Mouse (Mus musculus) forebrain, postnatal 0 days (tissue): Measurements from ENCODE around the gene Stx8. TPM values are rescaled to one million over a fixed set of nuclear protein-coding genes. Genes with fewer than 3 reads are reported as not detected.

Experiments
- ATAC-seq: fragments of 200-750 bp; cut with Nextera tagmentation; 2 replicates; pipeline ENCODE4 v1.8.0; 2017; ENCODE audit warnings: mild to moderate bottlenecking, moderate library complexity
- DNase-seq: peaks from one replicate; pipeline ENCODE4 v3.0.0-alpha.2; 2015
- H3K27ac ChIP-seq: fragments of 300-500 bp; sonication (generic); 2 replicates; pipeline ENCODE4 v1.5.1; 2014; ENCODE audit warnings: low read depth, mild to moderate bottlenecking, antibody characterized with exemption, low read length, moderate library complexity, mixed read lengths
- H3K27me3 ChIP-seq: fragments of 300-500 bp; sonication (generic); 2 replicates; pipeline ENCODE4 v1.6.1; 2014; ENCODE audit warnings: mild to moderate bottlenecking, low read length, mixed read lengths; ENCODE audit not compliant: insufficient read depth
- H3K36me3 ChIP-seq: fragments of 300-500 bp; sonication (generic); 2 replicates; pipeline ENCODE4 v1.6.1; 2014; ENCODE audit warnings: mild to moderate bottlenecking, moderate library complexity; ENCODE audit not compliant: insufficient read depth
- H3K4me1 ChIP-seq: fragments of 300-500 bp; sonication (generic); 2 replicates; pipeline ENCODE4 v1.6.1; 2014; ENCODE audit warnings: antibody characterized with exemption; ENCODE audit not compliant: insufficient read depth
- H3K4me2 ChIP-seq: fragments of 300-500 bp; sonication (generic); 2 replicates; pipeline ENCODE4 v1.6.1; 2014; ENCODE audit warnings: low read depth, mild to moderate bottlenecking, moderate library complexity
- H3K4me3 ChIP-seq: fragments of 300-500 bp; sonication (generic); 2 replicates; pipeline ENCODE4 v1.5.1; 2014; ENCODE audit warnings: low read depth, low read length, mixed read lengths
- H3K9ac ChIP-seq: fragments of 300-500 bp; sonication (generic); 2 replicates; pipeline ENCODE4 v1.6.1; 2014; ENCODE audit warnings: mild to moderate bottlenecking
- H3K9me3 ChIP-seq: fragments of 300-500 bp; sonication (generic); 2 replicates; pipeline ENCODE4 v1.6.1; 2016; ENCODE audit warnings: low read length
- CTCF ChIP-seq: sonication (generic); IDR thresholded peaks from 2 replicates; pipeline ENCODE4 v1.5.1; 2016; ENCODE audit warnings: antibody characterized with exemption, control low read depth, low read depth
- WGBS: fragments of 180-500 bp; shearing (Covaris S2); extraction: QIAGEN DNeasy Blood & Tissue Kit; methylation state at CpG from one replicate; pipeline ENCODE4 v1.1.7; 2014; 5-methylcytosine and 5-hydroxymethylcytosine counted together
- polyA plus RNA-seq: library from polyadenylated mRNA; unstranded; fragments of >200 nt; fragmentation: Nextera tagmentation; extraction: Ambion mirVana; gene quantifications from 2 replicates; pipeline ENCODE4 v1.2.1, GENCODE M21; 2015
- total RNA-seq: library from RNA; depleted of rRNA; stranded (reverse); fragments of >200 nt; gene quantifications from 2 replicates; pipeline ENCODE4 v1.2.3, GENCODE M21; 2014

Stx8 gene
- total and polyA plus RNA-seq, 2 experiments from 2014 or later, result 11.1 to 67.8 TPM

GRCm38 (mm10) chr11:68050725-68051124 is 84.7 kb downstream of the Stx8 start:
- no peak overlapping the region for H3K9ac ChIP-seq
- no peak for DNase-seq
- H3K36me3 ChIP-seq, result no peaks in the 10 kb centered on the region
- WGBS, result 34% methylated on average over 12 of the region's 12 CpGs
- TF ChIP-seq CTCF, result no peak
- no peak overlapping the region for H3K4me2 ChIP-seq
- H3K4me3 ChIP-seq, result no peak overlapping the region
- no peaks in the 10 kb centered on the region for H3K27me3 ChIP-seq
- no peak for ATAC-seq
- no peaks in the 10 kb centered on the region for H3K4me1 ChIP-seq
- no peak overlapping the region for H3K27ac ChIP-seq
- no peaks in the 10 kb centered on the region for H3K9me3 ChIP-seq

DNA sequence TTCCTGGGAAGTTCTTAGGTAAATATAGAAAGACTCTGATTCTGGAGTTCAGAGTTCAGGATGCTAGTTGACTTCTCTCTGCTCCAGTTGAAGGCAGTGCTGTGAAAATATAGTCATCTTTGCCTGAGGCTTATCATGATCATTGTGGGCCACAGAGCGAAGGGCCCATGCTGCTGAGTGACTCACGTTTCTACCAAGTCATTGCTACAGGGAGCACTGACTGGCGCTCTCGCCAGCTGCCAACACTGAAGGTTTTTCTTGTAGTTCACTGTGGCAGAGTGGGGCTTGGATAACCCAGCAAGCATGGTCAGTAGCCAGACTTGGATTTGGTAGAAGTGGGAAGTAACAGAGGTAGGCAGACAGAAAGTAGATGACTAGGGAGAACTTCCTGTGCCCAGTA is 85.3 kb downstream of the Stx8 start:
- no peaks in the 10 kb centered on the region for H3K4me1 ChIP-seq
- H3K27me3 ChIP-seq, result no peaks in the 10 kb centered on the region
- H3K36me3 ChIP-seq, result no peaks in the 10 kb centered on the region
- 93% methylated on average over 4 of the region's 4 CpGs for WGBS
- ATAC-seq, result no peak
- no peaks in the 10 kb centered on the region for H3K9me3 ChIP-seq
- no peak for TF ChIP-seq CTCF
- no peak overlapping the region for H3K4me2 ChIP-seq
- H3K4me3 ChIP-seq, result no peak overlapping the region
- DNase-seq, result no peak
- no peak overlapping the region for H3K9ac ChIP-seq
- no peak overlapping the region for H3K27ac ChIP-seq

- WGBS, result 76% methylated on average over 5 of the region's 5 CpGs
- TF ChIP-seq CTCF, result no peak
- Histone ChIP-seq H3K4me3 (no peak overlapping the region), H3K4me1 (no peaks in the 10 kb centered on the region), H3K36me3 (no peaks in the 10 kb centered on the region), H3K27ac (no peak overlapping the region), H3K4me2 (no peak overlapping the region), H3K9ac (no peak overlapping the region), H3K27me3 (no peaks in the 10 kb centered on the region), H3K9me3 (no peaks in the 10 kb centered on the region)
- DNase-seq, result no peak
- no peak for ATAC-seq
Measured at GRCm38 (mm10) chr11:68058466-68059201, 92.6 kb downstream of the Stx8 start.

DNA sequence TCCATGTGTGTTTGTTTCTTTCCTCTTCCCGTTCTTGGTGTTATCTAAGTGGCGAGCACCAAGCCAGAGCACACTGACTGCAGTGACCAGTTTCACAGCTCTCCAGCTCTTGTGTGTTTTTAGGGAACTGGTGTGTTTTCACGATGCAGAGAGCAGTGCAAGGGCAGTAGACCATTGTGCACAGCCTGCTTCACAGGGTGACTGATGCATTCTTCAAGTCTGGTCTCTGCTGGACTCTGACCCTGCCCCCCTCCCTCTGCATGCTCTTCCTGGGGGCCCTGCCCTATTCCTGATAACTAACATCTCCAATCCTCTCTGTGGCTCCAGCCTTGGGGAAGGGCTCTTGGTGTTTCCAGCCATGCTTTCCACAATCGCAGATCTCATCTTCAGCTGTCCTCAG is 94.7 kb downstream of the Stx8 start:
- Histone ChIP-seq H3K27ac (no peak overlapping the region), H3K27me3 (no peaks in the 10 kb centered on the region), H3K36me3 (no peaks in the 10 kb centered on the region), H3K4me3 (no peak overlapping the region), H3K9ac (no peak overlapping the region), H3K4me2 (no peak overlapping the region), H3K4me1 (no peaks in the 10 kb centered on the region), H3K9me3 (no peaks in the 10 kb centered on the region)
- WGBS, result 66% methylated on average over 4 of the region's 4 CpGs
- TF ChIP-seq CTCF, result no peak
- no peak for ATAC-seq
- DNase-seq, result no peak

DNA sequence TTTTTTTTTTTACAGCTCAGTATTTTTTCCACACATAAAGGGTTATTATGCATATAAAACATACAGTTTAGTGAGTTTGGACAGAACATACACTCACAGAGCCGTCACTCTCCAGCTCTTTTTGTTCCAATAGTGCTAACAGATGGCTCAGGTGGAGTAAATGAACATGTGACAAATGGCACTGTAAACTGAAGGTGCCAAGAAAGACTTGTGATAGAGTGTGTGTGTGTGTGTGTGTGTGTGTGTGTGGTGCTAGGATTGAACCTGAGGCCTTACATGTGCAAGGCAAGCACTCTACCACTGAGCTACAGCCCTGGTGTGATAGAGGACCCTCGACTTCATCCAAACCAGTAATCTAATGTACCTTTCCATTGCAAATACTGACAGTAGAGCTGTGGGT is 96.1 kb downstream of the Stx8 start:
- Histone ChIP-seq H3K4me1 (no peaks in the 10 kb centered on the region), H3K27ac (no peak overlapping the region), H3K27me3 (no peaks in the 10 kb centered on the region), H3K36me3 (no peaks in the 10 kb centered on the region), H3K9ac (no peak overlapping the region), H3K9me3 (no peaks in the 10 kb centered on the region), H3K4me2 (no peak overlapping the region), H3K4me3 (no peak overlapping the region)
- no peak for DNase-seq
- no peak for TF ChIP-seq CTCF
- 83% methylated on average over 2 of the region's 2 CpGs for WGBS
- no peak for ATAC-seq

DNA sequence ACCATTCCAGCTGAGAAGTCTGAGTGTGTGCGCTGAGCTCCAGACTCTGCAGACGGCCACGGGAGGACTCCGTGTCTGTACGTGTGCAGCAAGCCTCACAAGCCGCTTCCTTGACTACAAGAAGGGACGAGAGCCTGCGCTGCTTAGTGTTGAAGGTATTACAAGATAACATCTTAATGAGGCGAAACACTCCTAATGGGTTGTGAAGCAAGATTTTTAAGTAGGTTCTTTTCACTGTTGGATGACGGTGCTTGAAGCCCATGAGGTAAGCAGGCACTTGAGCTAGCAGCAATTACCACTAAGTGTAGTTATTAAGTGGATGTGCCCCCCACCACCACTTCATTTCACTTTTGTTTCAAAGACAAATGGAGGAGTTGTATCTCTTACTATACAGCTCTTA is 101.8 kb downstream of the Stx8 start:
- Histone ChIP-seq H3K9ac (no peak overlapping the region), H3K4me1 (no peaks in the 10 kb centered on the region), H3K9me3 (no peaks in the 10 kb centered on the region), H3K4me3 (no peak overlapping the region), H3K4me2 (no peak overlapping the region), H3K36me3 (no peaks in the 10 kb centered on the region), H3K27me3 (no peaks in the 10 kb centered on the region), H3K27ac (no peak overlapping the region)
- no peak for TF ChIP-seq CTCF
- DNase-seq, result no peak
- WGBS, result 75% methylated on average over 10 of the region's 10 CpGs
- no peak for ATAC-seq

GRCm38 (mm10) chr11:68070086-68070485 is 104.1 kb downstream of the Stx8 start:
- Histone ChIP-seq H3K4me3 (no peak overlapping the region), H3K9me3 (no peaks in the 10 kb centered on the region), H3K9ac (no peak overlapping the region), H3K36me3 (no peaks in the 10 kb centered on the region), H3K4me1 (no peaks in the 10 kb centered on the region), H3K4me2 (no peak overlapping the region), H3K27me3 (no peaks in the 10 kb centered on the region), H3K27ac (no peak overlapping the region)
- no peak for DNase-seq
- no peak for TF ChIP-seq CTCF
- 59% methylated on average over 3 of the region's 3 CpGs for WGBS
- ATAC-seq, result no peak
